Mouse (Mus musculus) heart, embryonic 14.5 days (tissue): Measurements from ENCODE around the gene Uqcc2. TPM values are rescaled to one million over a fixed set of nuclear protein-coding genes. Genes with fewer than 3 reads are reported as not detected.

Experiments used
- ATAC-seq: fragments of 200-750 bp; cut with Nextera tagmentation; 2 replicates; pipeline ENCODE4 v1.8.0; 2017; ENCODE audit warnings: low read depth, moderate TSS enrichment; ENCODE audit not compliant: insufficient number of reproducible peaks, insufficient read depth, low FRiP score
- H3K27ac ChIP-seq, 2 experiments: fragments of 200-500 bp in 1 of 2; fragments of 300-500 bp in 1 of 2; sonication (generic) in 1 of 2; replicated peaks in 1 of 2; 2 replicates each; pipeline ENCODE4 v1.5.1; 2012 to 2014; ENCODE audit warnings: low read depth in 2 of 2, low read length in 2 of 2, control low read depth in 1 of 2, mild to moderate bottlenecking in 1 of 2, mixed read lengths in 1 of 2; ENCODE audit not compliant: control insufficient read depth in 1 of 2, insufficient read depth in 1 of 2
- H3K27me3 ChIP-seq: fragments of 300-500 bp; sonication (generic); 2 replicates; pipeline ENCODE4 v1.6.1; 2014; ENCODE audit warnings: mild to moderate bottlenecking, low read length, control low read depth; ENCODE audit not compliant: control insufficient read depth, insufficient read depth
- H3K36me3 ChIP-seq: fragments of 300-500 bp; sonication (generic); 2 replicates; pipeline ENCODE4 v1.6.1; 2014; ENCODE audit warnings: mild to moderate bottlenecking, control low read depth, low read length, mixed read lengths; ENCODE audit not compliant: control insufficient read depth, insufficient read depth
- H3K4me1 ChIP-seq, 2 experiments: fragments of 200-500 bp in 1 of 2; fragments of 300-500 bp in 1 of 2; sonication (generic) in 1 of 2; 2 replicates each; pipeline ENCODE4 v1.6.1; 2012 to 2014; ENCODE audit warnings: low read length in 2 of 2, control low read depth in 1 of 2, mixed read lengths in 1 of 2; ENCODE audit not compliant: control insufficient read depth in 2 of 2, insufficient read depth in 2 of 2
- H3K4me2 ChIP-seq: fragments of 300-500 bp; sonication (generic); 2 replicates; pipeline ENCODE4 v1.6.1; 2014; ENCODE audit warnings: mild to moderate bottlenecking, low read length
- H3K4me3 ChIP-seq, 2 experiments: fragments of 200-500 bp in 1 of 2; fragments of 300-500 bp in 1 of 2; sonication (generic) in 1 of 2; 2 replicates each; pipeline ENCODE4 v1.5.1; 2012 to 2014; ENCODE audit warnings: low read length in 2 of 2, mild to moderate bottlenecking in 2 of 2, control low read depth in 1 of 2, low read depth in 1 of 2, moderate library complexity in 1 of 2; ENCODE audit not compliant: control insufficient read depth in 1 of 2, insufficient read depth in 1 of 2
- H3K9ac ChIP-seq: fragments of 300-500 bp; sonication (generic); 2 replicates; pipeline ENCODE4 v1.6.1; 2014; ENCODE audit warnings: mild to moderate bottlenecking, low read length
- H3K9me3 ChIP-seq: fragments of 300-500 bp; sonication (generic); 2 replicates; pipeline ENCODE4 v1.6.1; 2016; ENCODE audit warnings: low read length, control low read depth; ENCODE audit not compliant: control insufficient read depth
- WGBS: fragments of 180-500 bp; shearing (Covaris S2); extraction: QIAGEN DNeasy Blood & Tissue Kit; methylation state at CpG from one replicate; pipeline ENCODE4 v1.1.7; 2014; 5-methylcytosine and 5-hydroxymethylcytosine counted together
- polyA plus RNA-seq: library from polyadenylated mRNA; unstranded; fragments of >200 nt; fragmentation: Nextera tagmentation; extraction: Ambion mirVana; gene quantifications from 2 replicates; pipeline ENCODE4 v1.2.1, GENCODE M21; 2014

Uqcc2 gene
- polyA plus RNA-seq, 1 experiment from 2014 or later: 339 TPM

DNA sequence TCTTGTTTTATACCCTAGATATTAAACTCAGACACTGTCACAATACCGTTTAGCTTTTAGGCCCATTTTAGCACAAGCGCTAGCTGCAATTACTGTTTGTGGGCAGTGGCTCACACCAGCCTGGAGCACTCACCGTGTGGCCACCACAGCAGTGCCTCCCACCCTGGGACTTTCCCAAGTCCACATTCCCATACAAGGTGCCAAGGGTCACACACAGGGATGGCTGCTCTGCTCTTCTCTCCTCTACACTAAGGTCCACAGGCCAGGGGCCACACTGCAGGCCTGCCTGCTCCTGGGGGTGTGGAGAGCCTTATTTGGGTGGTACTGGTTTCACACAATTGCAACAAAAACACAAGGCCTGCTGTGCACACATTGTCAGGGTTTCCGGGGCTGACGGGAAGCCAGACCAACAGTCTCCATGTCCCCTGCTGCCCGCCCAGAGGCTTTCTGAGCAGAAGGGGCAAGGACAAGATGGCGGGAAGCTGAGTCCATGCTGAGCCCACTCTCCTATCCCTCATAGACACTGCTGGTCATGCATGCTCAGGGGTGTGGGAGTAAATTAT lies 9.8 kb downstream of the Uqcc2 start:
- Histone ChIP-seq H3K27me3 (no peaks in the 10 kb centered on the region), H3K9ac (no peak overlapping the region), H3K9me3 (no peaks in the 10 kb centered on the region), H3K27ac (no peak overlapping the region), H3K36me3 (peaks cover 49% of the 10 kb centered on the region), H3K4me1 (peaks cover 0 to 11% of the 10 kb centered on the region in 2 experiments; a peak in 3 of 4 replicates), H3K4me2 (no peak overlapping the region), H3K4me3 (no peak overlapping the region)
- ATAC-seq: no peak
- WGBS: 88% methylated on average over 7 of the region's 7 CpGs

DNA sequence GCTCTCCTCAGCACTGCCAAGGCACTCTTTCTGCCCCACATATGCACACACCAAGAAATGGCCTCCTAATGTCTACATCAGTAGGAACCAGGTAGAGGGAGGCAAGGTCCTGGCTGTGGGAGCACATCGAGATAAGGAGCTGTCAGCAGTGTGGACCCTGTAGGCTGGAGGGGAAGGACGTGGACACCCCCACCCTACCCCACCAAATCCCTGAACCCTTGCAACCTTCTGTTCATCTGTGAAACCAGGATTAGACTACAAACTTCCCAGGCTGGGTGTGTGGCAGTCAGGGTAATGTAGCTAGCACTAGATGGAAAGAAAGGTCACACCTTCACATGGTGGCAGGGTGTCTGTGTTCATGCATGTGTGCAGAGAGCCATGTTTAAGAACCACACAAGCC lies 10.6 kb downstream of the Uqcc2 start:
- Histone ChIP-seq H3K27me3 (no peaks in the 10 kb centered on the region), H3K4me2 (no peak overlapping the region), H3K4me3 (no peak overlapping the region), H3K9ac (no peak overlapping the region), H3K36me3 (peaks cover 49% of the 10 kb centered on the region), H3K27ac (no peak overlapping the region), H3K9me3 (no peaks in the 10 kb centered on the region), H3K4me1 (peaks cover 2 to 11% of the 10 kb centered on the region in 2 experiments; a peak in 3 of 4 replicates)
- no peak for ATAC-seq
- 60% methylated on average over 2 of the region's 2 CpGs for WGBS

DNA sequence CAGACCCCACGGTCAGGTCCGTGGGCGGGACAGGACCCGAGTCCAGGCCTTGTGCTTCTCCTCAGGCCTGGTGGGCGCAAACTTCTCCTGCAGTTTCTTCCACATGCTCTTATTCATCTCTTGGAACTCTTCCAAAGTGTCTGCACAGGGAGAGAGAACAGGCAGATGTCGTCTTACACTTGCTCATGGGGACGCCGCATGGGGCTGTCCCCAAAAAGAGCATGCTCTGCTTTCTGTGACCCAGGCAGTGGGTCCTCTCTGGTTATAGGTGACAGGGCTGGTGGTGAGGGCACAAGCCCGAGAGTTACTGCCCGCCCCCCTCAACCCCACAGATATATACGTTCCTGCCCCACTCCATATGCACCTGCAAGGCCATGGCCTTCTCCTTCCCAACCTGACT lies 11.0 kb downstream of the Uqcc2 start:
- no peak for ATAC-seq
- Histone ChIP-seq H3K4me3 (no peak overlapping the region), H3K27me3 (no peaks in the 10 kb centered on the region), H3K4me1 (peaks cover 2 to 8% of the 10 kb centered on the region in 2 experiments; a peak in 2 of 4 replicates), H3K4me2 (no peak overlapping the region), H3K9ac (no peak overlapping the region), H3K9me3 (no peaks in the 10 kb centered on the region), H3K36me3 (peaks cover 49% of the 10 kb centered on the region), H3K27ac (no peak overlapping the region)
- 70% methylated on average over 11 of the region's 11 CpGs for WGBS

DNA sequence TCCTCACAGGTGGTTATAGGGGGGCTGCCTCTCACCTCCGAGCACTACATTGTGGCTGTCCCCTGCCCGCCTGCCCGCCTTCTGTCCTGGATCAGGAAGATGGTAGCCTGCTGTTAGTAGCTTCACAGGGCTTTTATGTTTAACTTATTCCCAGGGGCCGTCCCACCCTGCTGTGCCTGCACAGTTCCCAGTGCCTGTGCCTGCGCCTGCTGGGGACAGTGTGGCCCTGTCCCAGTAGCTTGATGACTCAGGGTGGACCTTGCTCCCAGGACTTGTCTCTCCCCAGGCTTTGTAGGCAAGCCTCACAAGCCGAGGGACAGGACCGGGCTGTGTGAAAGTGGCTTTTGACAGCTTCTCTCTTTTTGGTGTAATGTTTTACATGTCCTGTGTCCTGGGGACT lies 11.9 kb downstream of the Uqcc2 start:
- Histone ChIP-seq H3K27me3 (no peaks in the 10 kb centered on the region), H3K4me2 (no peak overlapping the region), H3K9me3 (no peaks in the 10 kb centered on the region), H3K36me3 (peaks cover 49% of the 10 kb centered on the region), H3K4me3 (no peak overlapping the region), H3K9ac (no peak overlapping the region), H3K4me1 (peaks cover 2 to 8% of the 10 kb centered on the region in 2 experiments; a peak in 2 of 4 replicates), H3K27ac (no peak overlapping the region)
- no peak for ATAC-seq
- WGBS: 81% methylated on average over 7 of the region's 7 CpGs

DNA sequence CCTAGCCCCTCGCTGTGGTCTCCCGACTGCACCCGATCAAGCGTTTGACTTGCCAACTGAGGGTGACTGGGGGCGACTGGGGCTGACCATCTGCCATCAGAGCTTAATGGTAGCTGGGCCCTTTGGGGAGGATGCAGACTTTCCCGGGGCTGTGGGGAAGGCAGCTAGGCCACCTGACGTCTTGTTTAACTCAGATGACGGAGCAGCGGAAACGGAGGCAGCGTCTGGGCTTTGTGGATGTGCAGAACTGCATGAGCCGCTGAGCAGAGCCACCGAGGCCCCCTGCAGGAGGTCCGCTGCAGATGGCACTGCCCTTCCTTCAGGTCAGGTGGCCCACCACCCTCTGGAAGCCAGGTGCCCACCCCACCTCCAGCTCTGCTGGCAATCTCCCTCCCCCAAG lies 12.4 kb downstream of the Uqcc2 start:
- WGBS: 59% methylated on average over 14 of the region's 14 CpGs
- Histone ChIP-seq H3K4me1 (peaks cover 2 to 8% of the 10 kb centered on the region in 2 experiments; a peak in 2 of 4 replicates), H3K27me3 (no peaks in the 10 kb centered on the region), H3K36me3 (peaks cover 49% of the 10 kb centered on the region), H3K4me3 (no peak overlapping the region), H3K27ac (no peak overlapping the region), H3K9me3 (no peaks in the 10 kb centered on the region), H3K9ac (no peak overlapping the region), H3K4me2 (no peak overlapping the region)
- ATAC-seq: no peak

DNA sequence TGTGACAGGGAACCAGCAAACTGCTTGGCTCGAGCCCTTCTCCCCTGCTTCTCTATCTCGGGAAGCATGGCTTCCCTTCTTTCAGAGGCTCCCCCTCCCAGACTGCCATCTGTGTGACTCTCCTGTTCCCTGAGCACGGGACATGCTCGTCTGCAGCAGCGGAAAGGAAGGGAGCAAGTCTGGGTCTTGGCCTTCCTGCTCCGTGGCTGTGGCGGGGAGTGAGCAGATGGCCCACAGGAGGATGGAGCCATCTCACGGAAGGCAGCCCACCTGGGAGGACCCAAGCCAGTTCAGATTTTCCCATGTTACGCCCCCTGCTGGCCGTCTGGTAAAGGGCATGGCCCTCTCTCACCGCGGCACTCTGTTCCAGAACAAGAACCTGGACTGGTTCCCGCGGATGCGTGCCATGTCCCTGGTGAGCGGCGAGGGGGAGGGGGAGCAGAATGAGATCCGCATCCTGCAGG lies 13.1 kb downstream of the Uqcc2 start:
- no peak overlapping the region for H3K4me3 ChIP-seq
- H3K36me3 ChIP-seq: peaks cover 45% of the 10 kb centered on the region
- H3K27ac ChIP-seq: no peak overlapping the region
- peaks cover 2 to 8% of the 10 kb centered on the region in 2 experiments; a peak in 2 of 4 replicates for H3K4me1 ChIP-seq
- WGBS: 7% methylated on average over 18 of the region's 18 CpGs
- H3K4me2 ChIP-seq: no peak overlapping the region
- no peak for ATAC-seq
- no peaks in the 10 kb centered on the region for H3K9me3 ChIP-seq
- H3K9ac ChIP-seq: no peak overlapping the region
- no peaks in the 10 kb centered on the region for H3K27me3 ChIP-seq

DNA sequence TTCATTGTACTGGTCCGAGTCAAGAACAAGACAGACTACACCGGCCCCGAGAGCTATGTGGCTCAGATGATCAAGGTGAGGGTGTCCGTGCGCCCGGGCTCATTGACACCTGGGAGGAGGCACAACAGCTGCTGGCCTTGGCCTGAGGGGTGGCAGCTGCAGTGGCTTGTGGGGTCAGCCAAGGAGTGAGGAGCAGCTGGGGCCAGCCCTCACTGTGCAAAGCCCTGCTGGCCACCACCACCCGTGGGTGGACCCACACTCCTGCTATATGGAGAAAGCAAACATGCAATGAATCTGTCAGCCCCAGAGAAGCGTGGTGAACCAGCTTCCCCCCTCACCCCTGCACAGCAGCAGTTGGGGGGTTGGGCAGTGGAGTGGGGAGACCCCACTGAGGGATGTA lies 13.8 kb downstream of the Uqcc2 start:
- Histone ChIP-seq H3K27me3 (no peaks in the 10 kb centered on the region), H3K9ac (no peak overlapping the region), H3K4me3 (no peak overlapping the region), H3K4me1 (peaks cover 2 to 8% of the 10 kb centered on the region in 2 experiments; a peak in 2 of 4 replicates), H3K27ac (no peak overlapping the region), H3K36me3 (peaks cover 40% of the 10 kb centered on the region), H3K9me3 (no peaks in the 10 kb centered on the region), H3K4me2 (no peak overlapping the region)
- ATAC-seq: no peak
- 74% methylated on average over 8 of the region's 8 CpGs for WGBS

DNA sequence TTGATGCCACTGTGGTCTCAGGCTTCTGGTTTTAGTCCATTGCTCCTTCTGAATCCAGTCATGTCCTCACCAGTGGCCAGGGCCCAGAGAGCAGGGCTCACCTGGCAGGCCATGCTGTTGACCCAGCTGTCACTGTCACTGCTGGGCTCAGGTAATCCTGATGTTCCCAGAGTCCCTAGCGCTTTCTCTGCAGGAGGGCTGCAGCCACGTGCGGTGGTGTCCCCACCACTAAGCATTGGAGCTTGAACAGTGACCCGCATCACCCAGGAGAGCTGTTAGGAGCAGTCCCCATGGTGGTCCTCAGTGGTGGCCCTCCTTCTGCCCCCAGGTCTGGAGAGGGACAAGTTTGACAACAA lies 14.2 kb downstream of the Uqcc2 start:
- Histone ChIP-seq H3K4me1 (peaks cover 2 to 8% of the 10 kb centered on the region in 2 experiments; a peak in 2 of 4 replicates), H3K27ac (no peak overlapping the region), H3K9me3 (no peaks in the 10 kb centered on the region), H3K4me2 (no peak overlapping the region), H3K36me3 (peaks cover 35% of the 10 kb centered on the region), H3K9ac (no peak overlapping the region), H3K4me3 (no peak overlapping the region), H3K27me3 (no peaks in the 10 kb centered on the region)
- WGBS: 72% methylated on average over 4 of the region's 4 CpGs
- ATAC-seq: no peak
